Mouse (Mus musculus) forebrain, embryonic 16.5 days (tissue): Measurements from ENCODE around the gene Chchd10. TPM values are rescaled to one million over a fixed set of nuclear protein-coding genes. Genes with fewer than 3 reads are reported as not detected.

Experiments
- ATAC-seq: fragments of 200-750 bp; cut with Nextera tagmentation; 2 replicates; pipeline ENCODE4 v1.8.0; 2017; ENCODE audit warnings: mild to moderate bottlenecking, moderate library complexity
- H3K27ac ChIP-seq: fragments of 300-500 bp; sonication (generic); 2 replicates; pipeline ENCODE4 v1.5.1; 2014; ENCODE audit warnings: low read length, control low read depth
- H3K27me3 ChIP-seq: fragments of 300-500 bp; sonication (generic); replicated peaks from 2 replicates; pipeline ENCODE4 v1.6.1; 2014; ENCODE audit warnings: low read length; ENCODE audit not compliant: control insufficient read depth, insufficient read depth
- H3K36me3 ChIP-seq: fragments of 300-500 bp; sonication (generic); 2 replicates; pipeline ENCODE4 v1.6.1; 2014; ENCODE audit not compliant: control insufficient read depth, insufficient read depth
- H3K4me1 ChIP-seq: fragments of 300-500 bp; sonication (generic); replicated peaks from 2 replicates; pipeline ENCODE4 v1.6.1; 2014; ENCODE audit warnings: low read length; ENCODE audit not compliant: control insufficient read depth, insufficient read depth
- H3K4me2 ChIP-seq: fragments of 300-500 bp; sonication (generic); 2 replicates; pipeline ENCODE4 v1.6.1; 2014; ENCODE audit warnings: mild to moderate bottlenecking, low read length, control low read depth
- H3K4me3 ChIP-seq: fragments of 300-500 bp; sonication (generic); replicated peaks from 2 replicates; pipeline ENCODE4 v1.5.1; 2014; ENCODE audit warnings: mild to moderate bottlenecking, low read length, control low read depth
- H3K9ac ChIP-seq: fragments of 300-500 bp; sonication (generic); replicated peaks from 2 replicates; pipeline ENCODE4 v1.6.1; 2014; ENCODE audit warnings: low read depth, low read length, control low read depth
- H3K9me3 ChIP-seq: fragments of 300-500 bp; sonication (generic); 2 replicates; pipeline ENCODE4 v1.6.1; 2016; ENCODE audit warnings: low read length; ENCODE audit not compliant: control insufficient read depth
- WGBS: fragments of 180-500 bp; shearing (Covaris S2); extraction: QIAGEN DNeasy Blood & Tissue Kit; methylation state at CpG from one replicate; pipeline ENCODE4 v1.1.7; 2014; 5-methylcytosine and 5-hydroxymethylcytosine counted together
- polyA plus RNA-seq: library from polyadenylated mRNA; unstranded; fragments of >200 nt; fragmentation: Nextera tagmentation; extraction: Ambion mirVana; gene quantifications from 2 replicates; pipeline ENCODE4 v1.2.1, GENCODE M21; 2015

Gene Chchd10
- polyA plus RNA-seq, 1 experiment from 2014 or later = 30.7 TPM

GRCm38 (mm10) chr10:75973846-75974245 lies 40.9 kb downstream of the Chchd10 start:
- Histone ChIP-seq H3K4me1 (peaks cover 5% of the 10 kb centered on the region), H3K36me3 (no peaks in the 10 kb centered on the region), H3K9me3 (no peaks in the 10 kb centered on the region), H3K4me2 (no peak overlapping the region), H3K27ac (no peak overlapping the region), H3K4me3 (no peak overlapping the region), H3K9ac (no peak overlapping the region), H3K27me3 (no peaks in the 10 kb centered on the region)
- 90% methylated on average over 10 of the region's 10 CpGs for WGBS
- ATAC-seq = no peak

GRCm38 (mm10) chr10:75975216-75975615 lies 42.3 kb downstream of the Chchd10 start:
- Histone ChIP-seq H3K4me1 (peaks cover 5% of the 10 kb centered on the region), H3K27ac (no peak overlapping the region), H3K36me3 (no peaks in the 10 kb centered on the region), H3K9ac (no peak overlapping the region), H3K9me3 (no peaks in the 10 kb centered on the region), H3K4me3 (no peak overlapping the region), H3K4me2 (no peak overlapping the region), H3K27me3 (no peaks in the 10 kb centered on the region)
- no peak for ATAC-seq
- 78% methylated on average over 5 of the region's 5 CpGs for WGBS

- Histone ChIP-seq H3K27ac (no peak overlapping the region), H3K4me2 (no peak overlapping the region), H3K4me3 (no peak overlapping the region), H3K36me3 (no peaks in the 10 kb centered on the region), H3K27me3 (no peaks in the 10 kb centered on the region), H3K9me3 (no peaks in the 10 kb centered on the region), H3K4me1 (peaks cover 5% of the 10 kb centered on the region), H3K9ac (no peak overlapping the region)
- no peak for ATAC-seq
- WGBS = 45% methylated on average over 10 of the region's 10 CpGs
These were observed 45.3 kb downstream of the Chchd10 start for GRCm38 (mm10) chr10:75978119-75978834.

GRCm38 (mm10) chr10:75978835-75979157 lies 45.9 kb downstream of the Chchd10 start:
- ATAC-seq = peak; percentile 18; the same call in 1 of the 2 replicates
- peaks cover 5% of the 10 kb centered on the region for H3K4me1 ChIP-seq
- no peak overlapping the region for H3K4me3 ChIP-seq
- no peaks in the 10 kb centered on the region for H3K9me3 ChIP-seq
- H3K27me3 ChIP-seq = no peaks in the 10 kb centered on the region
- no peaks in the 10 kb centered on the region for H3K36me3 ChIP-seq
- WGBS = 48% methylated on average over 5 of the region's 5 CpGs
- H3K27ac ChIP-seq = no peak overlapping the region
- H3K4me2 ChIP-seq = no peak overlapping the region
- no peak overlapping the region for H3K9ac ChIP-seq

GRCm38 (mm10) chr10:75979432-75979831 lies 46.5 kb downstream of the Chchd10 start:
- H3K9me3 ChIP-seq = no peaks in the 10 kb centered on the region
- no peak overlapping the region for H3K27ac ChIP-seq
- WGBS = 62% methylated on average over 3 of the region's 3 CpGs
- no peak overlapping the region for H3K4me2 ChIP-seq
- H3K27me3 ChIP-seq = no peaks in the 10 kb centered on the region
- peak; percentile 89 for ATAC-seq
- H3K36me3 ChIP-seq = no peaks in the 10 kb centered on the region
- H3K4me1 ChIP-seq = peaks cover 5% of the 10 kb centered on the region
- no peak overlapping the region for H3K4me3 ChIP-seq
- no peak overlapping the region for H3K9ac ChIP-seq

Other genes starting within 250 kb of the Chchd10 start
- 33.2 and 41.1 TPM in 2 replicates for gene Cabin1, start 168.8 kb upstream of the Chchd10 start, polyA plus RNA-seq
- 55.9 and 57.0 TPM in 2 replicates for gene Ddt, start 159.7 kb upstream of the Chchd10 start, polyA plus RNA-seq
- not detected in 2 replicates for gene Gm20441, start 152.2 kb upstream of the Chchd10 start, polyA plus RNA-seq
- gene Gstt3, start 151.7 kb upstream of the Chchd10 start, polyA plus RNA-seq = 0.77 and 1.2 TPM in 2 replicates
- gene Gstt1, start 134.5 kb upstream of the Chchd10 start, polyA plus RNA-seq = 10.5 and 15.2 TPM in 2 replicates
- gene Gstt4, start 110.6 kb upstream of the Chchd10 start, polyA plus RNA-seq = not detected in 2 replicates
- 4.0 and 4.2 TPM in 2 replicates for gene Gstt2, start 95.7 kb upstream of the Chchd10 start, polyA plus RNA-seq
- gene Mif, start 72.9 kb upstream of the Chchd10 start, polyA plus RNA-seq = 1,679 and 1,753 TPM in 2 replicates
- gene Derl3, start 39.7 kb upstream of the Chchd10 start, polyA plus RNA-seq = 2.0 and 3.3 TPM in 2 replicates
- gene Smarcb1, start 11.5 kb upstream of the Chchd10 start, polyA plus RNA-seq = 325 and 342 TPM in 2 replicates
- gene Mmp11, start 3.4 kb downstream of the Chchd10 start, polyA plus RNA-seq = 22.2 and 24.3 TPM in 2 replicates
- gene Gm867, start 7.5 kb downstream of the Chchd10 start, polyA plus RNA-seq = 0.20 TPM in 1 of 2 replicates, not detected in the other
- gene Vpreb3, start 9.9 kb downstream of the Chchd10 start, polyA plus RNA-seq = 0.48 TPM in 1 of 2 replicates, not detected in the other
- not detected in 2 replicates for gene Gm5134, start 21.4 kb downstream of the Chchd10 start, polyA plus RNA-seq
- gene Zfp280b, start 99.5 kb downstream of the Chchd10 start, polyA plus RNA-seq = 12.1 and 12.5 TPM in 2 replicates
- not detected in 2 replicates for gene Slc5a4b, start 177.8 kb downstream of the Chchd10 start, polyA plus RNA-seq
- not detected in 2 replicates for gene Slc5a4a, start 214.3 kb downstream of the Chchd10 start, polyA plus RNA-seq